ENCODE assay signal across 8 mouse cellular contexts in genomic region chr10:40258401-40258966, GRCm38 (mm10). TPM values are rescaled to one million over a fixed set of nuclear protein-coding genes. Genes with fewer than 3 reads are reported as not detected.
DNase-seq lines count a peak whose midpoint lies in the region; ATAC-seq lines count a peak whose summit lies in the region.

No protein-coding gene starts in this region.

- ATAC-seq in heart, embryonic 15.5 days (replicated peaks; ENCODE audit: insufficient number of reproducible peaks, insufficient read depth, low FRiP score, low read depth): peak; percentile 73
- ATAC-seq in neural tube, embryonic 14.5 days (ENCODE audit: low read depth): peak; percentile 73

- peak overlapping the region; percentile 65 for H3K4me2 ChIP-seq in heart, embryonic 15.5 days
- H3K4me2 ChIP-seq in neural tube, embryonic 14.5 days (ENCODE audit: low read depth, low read length): peak overlapping the region; percentile 82

- DNase-seq in CD4-positive, CD25-positive, alpha-beta regulatory T cell, adult 2 months (ENCODE audit: low read depth, low spot score): peak; percentile 94
- DNase-seq in adrenal gland, postnatal 36 days: peak; percentile 56 to 66
- DNase-seq in fibroblast of lung, adult 2 months (ENCODE audit: low read depth): peak; percentile 89
- peak; percentile 76 for DNase-seq in kidney, postnatal 14 days
- DNase-seq in lung, adult 18-20 months: peak; percentile 68 to 73
- DNase-seq in testis, postnatal 10 days (ENCODE audit: low spot score): peak; percentile 71

- peak overlapping the region; percentile 82 for H3K4me3 ChIP-seq in heart, embryonic 15.5 days
- peak overlapping the region; percentile 72 for H3K4me3 ChIP-seq in neural tube, embryonic 14.5 days (ENCODE audit: low read depth, low read length)

- H3K9me3 ChIP-seq in heart, embryonic 15.5 days (replicated peaks): no peaks in the 10 kb centered on the region
- no peaks in the 10 kb centered on the region for H3K9me3 ChIP-seq in neural tube, embryonic 14.5 days (ENCODE audit: control insufficient read depth, low read length)

- WGBS in heart, embryonic 15.5 days: 0% methylated on average over 12 of the region's 12 CpGs
- WGBS in neural tube, embryonic 14.5 days: 1% methylated on average over 12 of the region's 12 CpGs

- H3K9ac ChIP-seq in heart, embryonic 15.5 days: peak overlapping the region; percentile 44; the same call in 1 of the 2 replicates
- H3K9ac ChIP-seq in neural tube, embryonic 14.5 days (replicated peaks; ENCODE audit: low read depth, low read length): peak overlapping the region; percentile 42; the same call in 1 of the 2 replicates

- peaks cover 9% of the 10 kb centered on the region for H3K36me3 ChIP-seq in heart, embryonic 15.5 days
- no peaks in the 10 kb centered on the region for H3K36me3 ChIP-seq in neural tube, embryonic 14.5 days (ENCODE audit: control insufficient read depth, insufficient read depth, low read length)

- peak overlapping the region; percentile 87 for H3K27ac ChIP-seq in heart, embryonic 15.5 days
- H3K27ac ChIP-seq in neural tube, embryonic 14.5 days (ENCODE audit: low read depth, low read length): peak overlapping the region; percentile 94

- no peaks in the 10 kb centered on the region for H3K27me3 ChIP-seq in heart, embryonic 15.5 days
- H3K27me3 ChIP-seq in neural tube, embryonic 14.5 days (ENCODE audit: control insufficient read depth, insufficient read depth, low read length): no peaks in the 10 kb centered on the region

- peaks cover 18% of the 10 kb centered on the region for H3K4me1 ChIP-seq in heart, embryonic 15.5 days (replicated peaks)
- H3K4me1 ChIP-seq in neural tube, embryonic 14.5 days (ENCODE audit: control insufficient read depth, insufficient read depth, low read length): 0 out of 2 replicates have a peak, but pooled peaks cover 4% of the 10 kb centered on the region

RNA-seq across cellular contexts. Expression of gene Gtf3c6, which starts 0.6 kb away (rescaled TPM):
- total RNA-seq in adrenal gland, postnatal 36 days (2021): 10 to 100 TPM; 43.4 to 45.0 TPM
- polyA plus RNA-seq in heart, embryonic 15.5 days (2015; fragmentation: Nextera tagmentation; extraction: Ambion mirVana): 59.9 and 65.9 TPM in 2 replicates
- polyA plus RNA-seq in neural tube, embryonic 14.5 days (2014; fragmentation: Nextera tagmentation; extraction: Ambion mirVana): 84.6 and 93.4 TPM in 2 replicates

RNA-seq across cellular contexts. Expression of gene Rpf2, which starts 11.6 kb away (rescaled TPM):
- 10 to 100 TPM; 28.7 to 29.3 TPM for total RNA-seq in adrenal gland, postnatal 36 days (2021)
- polyA plus RNA-seq in heart, embryonic 15.5 days (2015; fragmentation: Nextera tagmentation; extraction: Ambion mirVana): 35.5 and 36.4 TPM in 2 replicates
- 71.8 and 81.9 TPM in 2 replicates for polyA plus RNA-seq in neural tube, embryonic 14.5 days (2014; fragmentation: Nextera tagmentation; extraction: Ambion mirVana)

RNA-seq across cellular contexts. Expression of gene Amd1, which starts 43.5 kb away (rescaled TPM):
- 10 to 100 TPM; 40.9 to 47.8 TPM for total RNA-seq in adrenal gland, postnatal 36 days (2021)
- polyA plus RNA-seq in heart, embryonic 15.5 days (2015; fragmentation: Nextera tagmentation; extraction: Ambion mirVana): 34.5 and 34.7 TPM in 2 replicates
- 49.9 and 53.3 TPM in 2 replicates for polyA plus RNA-seq in neural tube, embryonic 14.5 days (2014; fragmentation: Nextera tagmentation; extraction: Ambion mirVana)

Comparison
In these comparisons a context has a peak if more than half of its experiments do, and no peak if none do; other contexts are left out.
1. Peak in every context shown above with its lines: DNase-seq, ATAC-seq, H3K4me3 ChIP-seq and H3K27ac ChIP-seq.